Mouse (Mus musculus): ENCODE data around the gene Csnk1d. TPM values are rescaled to one million over a fixed set of nuclear protein-coding genes. Genes with fewer than 3 reads are reported as not detected.

Csnk1d gene
- polyA plus RNA-seq, 1 experiment from 2014 or later: 62.0 TPM

GRCm38 (mm10) chr11:120916477-120916876 is 74.7 kb downstream of the Csnk1d start:
- 68% methylated on average over 3 of the region's 3 CpGs for WGBS
- H3K27ac ChIP-seq (ENCODE audit: low read depth, low read length): no peak overlapping the region
- no peaks in the 10 kb centered on the region for H3K27me3 ChIP-seq (replicated peaks; ENCODE audit: control insufficient read depth, insufficient read depth, low read length)
- H3K9me3 ChIP-seq (ENCODE audit: control insufficient read depth): no peaks in the 10 kb centered on the region
- H3K4me1 ChIP-seq (replicated peaks; ENCODE audit: control insufficient read depth, insufficient read depth, low read length): no peaks in the 10 kb centered on the region
- no peak overlapping the region for H3K4me3 ChIP-seq (ENCODE audit: low read depth, low read length)
- ATAC-seq: no peak
- peaks cover 13% of the 10 kb centered on the region; the same call in 1 of the 2 replicates for H3K36me3 ChIP-seq (ENCODE audit: control insufficient read depth, insufficient read depth)
- H3K4me2 ChIP-seq (replicated peaks; ENCODE audit: low read depth): no peak overlapping the region
- no peak for TF ChIP-seq CTCF (IDR thresholded peaks at IDR 0.05; ENCODE audit: low read depth)
- no peak overlapping the region for H3K9ac ChIP-seq (ENCODE audit: low read depth, low read length)

GRCm38 (mm10) chr11:120913796-120914195 is 77.3 kb downstream of the Csnk1d start:
- Histone ChIP-seq H3K36me3 (ENCODE audit: control insufficient read depth, insufficient read depth) (peaks cover 4% of the 10 kb centered on the region; the same call in 1 of the 2 replicates), H3K9me3 (ENCODE audit: control insufficient read depth) (no peaks in the 10 kb centered on the region), H3K27ac (ENCODE audit: low read depth, low read length) (no peak overlapping the region), H3K9ac (ENCODE audit: low read depth, low read length) (no peak overlapping the region), H3K4me2 (replicated peaks; ENCODE audit: low read depth) (no peak overlapping the region), H3K27me3 (replicated peaks; ENCODE audit: control insufficient read depth, insufficient read depth, low read length) (no peaks in the 10 kb centered on the region), H3K4me1 (replicated peaks; ENCODE audit: control insufficient read depth, insufficient read depth, low read length) (no peaks in the 10 kb centered on the region), H3K4me3 (ENCODE audit: low read depth, low read length) (no peak overlapping the region)
- TF ChIP-seq CTCF (IDR thresholded peaks at IDR 0.05; ENCODE audit: low read depth): no peak
- no peak for ATAC-seq
- WGBS: 93% methylated on average over 4 of the region's 4 CpGs

Other genes starting within 250 kb of the Csnk1d start
- gene Hmga1b, start 228.5 kb downstream of the Csnk1d start, polyA plus RNA-seq (2015; fragmentation: Nextera tagmentation; extraction: Ambion mirVana): 10.8 and 12.2 TPM in 2 replicates
- 22.8 and 23.7 TPM in 2 replicates for gene Rfng, start 207.1 kb downstream of the Csnk1d start, polyA plus RNA-seq (2015; fragmentation: Nextera tagmentation; extraction: Ambion mirVana)
- 70.9 and 74.8 TPM in 2 replicates for gene Gps1, start 207.1 kb downstream of the Csnk1d start, polyA plus RNA-seq (2015; fragmentation: Nextera tagmentation; extraction: Ambion mirVana)
- gene Dus1l, start 194.9 kb downstream of the Csnk1d start, polyA plus RNA-seq (2015; fragmentation: Nextera tagmentation; extraction: Ambion mirVana): 45.5 and 48.5 TPM in 2 replicates
- 10.1 and 11.3 TPM in 2 replicates for gene Fasn, start 166.8 kb downstream of the Csnk1d start, polyA plus RNA-seq (2015; fragmentation: Nextera tagmentation; extraction: Ambion mirVana)
- 1.1 and 1.3 TPM in 2 replicates for gene Ccdc57, start 58.5 kb downstream of the Csnk1d start, polyA plus RNA-seq (2015; fragmentation: Nextera tagmentation; extraction: Ambion mirVana)
- 7.2 and 8.0 TPM in 2 replicates for gene Slc16a3, start 42.9 kb downstream of the Csnk1d start, polyA plus RNA-seq (2015; fragmentation: Nextera tagmentation; extraction: Ambion mirVana)
- 2.2 and 2.3 TPM in 2 replicates for gene Cd7, start 48.1 kb upstream of the Csnk1d start, polyA plus RNA-seq (2015; fragmentation: Nextera tagmentation; extraction: Ambion mirVana)
- gene Sectm1b, start 72.2 kb upstream of the Csnk1d start, polyA plus RNA-seq (2015; fragmentation: Nextera tagmentation; extraction: Ambion mirVana): 159 and 166 TPM in 2 replicates
- gene Sectm1a, start 89.9 kb upstream of the Csnk1d start, polyA plus RNA-seq (2015; fragmentation: Nextera tagmentation; extraction: Ambion mirVana): 10.0 and 10.2 TPM in 2 replicates
- gene Tex19.2, start 127.3 kb upstream of the Csnk1d start, polyA plus RNA-seq (2015; fragmentation: Nextera tagmentation; extraction: Ambion mirVana): 0.33 and 0.56 TPM in 2 replicates
- not detected in 2 replicates for gene Tex19.1, start 154.8 kb upstream of the Csnk1d start, polyA plus RNA-seq (2015; fragmentation: Nextera tagmentation; extraction: Ambion mirVana)
- gene Uts2r, start 168.9 kb upstream of the Csnk1d start, polyA plus RNA-seq (2015; fragmentation: Nextera tagmentation; extraction: Ambion mirVana): not detected in 2 replicates
- gene Hexdc, start 213.1 kb upstream of the Csnk1d start, polyA plus RNA-seq (2015; fragmentation: Nextera tagmentation; extraction: Ambion mirVana): 7.3 and 8.4 TPM in 2 replicates
- gene Ogfod3, start 213.4 kb upstream of the Csnk1d start, polyA plus RNA-seq (2015; fragmentation: Nextera tagmentation; extraction: Ambion mirVana): 33.7 and 34.8 TPM in 2 replicates
- 21.0 and 23.2 TPM in 2 replicates for gene Cybc1, start 238.0 kb upstream of the Csnk1d start, polyA plus RNA-seq (2015; fragmentation: Nextera tagmentation; extraction: Ambion mirVana)
- 13.5 and 13.9 TPM in 2 replicates for gene Narf, start 245.9 kb upstream of the Csnk1d start, polyA plus RNA-seq (2015; fragmentation: Nextera tagmentation; extraction: Ambion mirVana)